Mouse (Mus musculus): ENCODE results near the gene 6330409D20Rik. TPM values are rescaled to one million over a fixed set of nuclear protein-coding genes. Genes with fewer than 3 reads are reported as not detected.

The 6330409D20Rik gene
- polyA plus RNA-seq, 1 experiment from 2014 or later: 3.4 TPM

GRCm38 (mm10) chr2:32750887-32751664 lies 10.3 kb upstream of the 6330409D20Rik start:
- ATAC-seq (replicated peaks): peak; percentile 77
- WGBS: 7% methylated on average over 31 of the region's 31 CpGs
- Histone ChIP-seq H3K9ac (peak overlapping the region; percentile 2; the same call in 1 of the 2 replicates), H3K4me1 (peaks cover 18% of the 10 kb centered on the region), H3K36me3 (replicated peaks) (peaks cover 31% of the 10 kb centered on the region; the same call in 1 of the 2 replicates), H3K4me2 (peak overlapping the region; percentile 47), H3K27ac (peak overlapping the region; percentile 64), H3K4me3 (peak overlapping the region; percentile 25), H3K27me3 (replicated peaks) (no peaks in the 10 kb centered on the region), H3K9me3 (no peaks in the 10 kb centered on the region)

DNA sequence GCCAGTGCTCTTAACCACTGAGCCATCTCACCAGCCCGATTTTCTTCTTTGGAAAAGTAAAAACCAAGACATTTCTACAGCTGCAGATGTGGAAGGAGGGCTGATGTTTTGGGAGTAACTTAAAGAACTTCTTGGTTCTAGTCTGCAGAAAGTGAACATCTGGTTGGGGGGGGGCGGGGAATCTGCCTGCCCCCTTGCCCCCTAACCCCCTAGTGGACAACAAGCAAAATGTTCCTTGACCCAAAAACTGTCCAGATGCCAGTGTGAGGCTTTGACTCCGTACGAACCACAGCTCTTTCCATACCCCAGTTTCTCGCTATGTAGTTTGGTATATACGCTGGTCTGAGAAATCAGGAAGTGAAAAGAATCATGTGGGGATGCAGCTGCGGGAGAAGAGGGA lies 9.4 kb upstream of the 6330409D20Rik start:
- H3K36me3 ChIP-seq (replicated peaks): peaks cover 39% of the 10 kb centered on the region
- H3K27ac ChIP-seq: 0 out of 2 replicates have a peak overlapping the region, but pooled peaks have one; percentile 64
- H3K4me2 ChIP-seq: no peak overlapping the region
- H3K27me3 ChIP-seq (replicated peaks): no peaks in the 10 kb centered on the region
- peaks cover 18% of the 10 kb centered on the region for H3K4me1 ChIP-seq
- no peak overlapping the region for H3K4me3 ChIP-seq
- no peaks in the 10 kb centered on the region for H3K9me3 ChIP-seq
- ATAC-seq (replicated peaks): no peak
- H3K9ac ChIP-seq: no peak overlapping the region
- WGBS: 72% methylated on average over 7 of the region's 7 CpGs

DNA sequence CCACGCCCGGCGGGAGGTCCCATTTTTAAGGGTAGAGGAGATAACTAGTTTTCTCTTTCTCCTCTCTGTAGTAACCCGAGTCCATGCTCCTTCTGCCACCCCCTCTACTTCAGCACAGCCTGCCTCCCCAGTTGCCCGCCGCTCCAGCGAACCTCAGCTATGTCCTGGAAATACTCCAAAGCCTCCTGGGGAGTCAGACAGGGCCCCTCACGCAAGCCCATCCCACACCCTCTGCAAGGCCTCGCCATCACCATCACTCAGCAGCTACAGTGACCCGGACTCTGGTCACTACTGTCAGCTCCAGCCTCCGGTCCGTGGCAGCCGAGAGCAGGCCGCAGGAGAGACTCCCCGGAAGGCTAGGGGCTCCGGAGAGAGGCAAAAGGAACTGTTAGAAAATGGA lies 8.3 kb upstream of the 6330409D20Rik start:
- H3K36me3 ChIP-seq (replicated peaks): peaks cover 37% of the 10 kb centered on the region
- ATAC-seq (replicated peaks): no peak
- no peak overlapping the region for H3K4me2 ChIP-seq
- H3K27ac ChIP-seq: no peak overlapping the region
- WGBS: 92% methylated on average over 16 of the region's 16 CpGs
- no peaks in the 10 kb centered on the region for H3K27me3 ChIP-seq (replicated peaks)
- H3K4me3 ChIP-seq: no peak overlapping the region
- H3K4me1 ChIP-seq: peaks cover 22% of the 10 kb centered on the region
- H3K9me3 ChIP-seq: no peaks in the 10 kb centered on the region
- no peak overlapping the region for H3K9ac ChIP-seq

- no peak overlapping the region for H3K9ac ChIP-seq
- no peak for ATAC-seq (replicated peaks)
Measured at GRCm38 (mm10) chr2:32744272-32744982, 3.6 kb upstream of the 6330409D20Rik start.

GRCm38 (mm10) chr2:32742173-32742531 lies 1.3 kb upstream of the 6330409D20Rik start:
- Histone ChIP-seq H3K27me3 (replicated peaks) (no peaks in the 10 kb centered on the region), H3K9me3 (no peaks in the 10 kb centered on the region), H3K9ac (peak overlapping the region; percentile 90), H3K4me3 (peak overlapping the region; percentile 69), H3K27ac (peak overlapping the region; percentile 90), H3K4me1 (peaks cover 29% of the 10 kb centered on the region), H3K36me3 (replicated peaks) (peaks cover 23% of the 10 kb centered on the region), H3K4me2 (peak overlapping the region; percentile 74)
- peak; percentile 94 for ATAC-seq (replicated peaks)
- 9% methylated on average over 18 of the region's 18 CpGs for WGBS

More at GRCm38 (mm10) chr2:32744272-32744982, 3.6 kb upstream of the 6330409D20Rik start:
- Histone ChIP-seq H3K36me3 (replicated peaks) (peaks cover 32% of the 10 kb centered on the region), H3K4me2 (no peak overlapping the region), H3K27me3 (replicated peaks) (no peaks in the 10 kb centered on the region), H3K27ac (no peak overlapping the region), H3K4me1 (peaks cover 29% of the 10 kb centered on the region), H3K4me3 (no peak overlapping the region), H3K9me3 (no peaks in the 10 kb centered on the region)
- 86% methylated on average over 15 of the region's 15 CpGs for WGBS

GRCm38 (mm10) chr2:32741273-32742172 lies 707 bp upstream of the 6330409D20Rik start:
- 4% methylated on average over 56 of the region's 58 CpGs for WGBS
- Histone ChIP-seq H3K9me3 (no peaks in the 10 kb centered on the region), H3K36me3 (replicated peaks) (peaks cover 17% of the 10 kb centered on the region), H3K4me1 (peaks cover 29% of the 10 kb centered on the region), H3K4me2 (peak overlapping the region; percentile 74), H3K4me3 (peak overlapping the region; percentile 69), H3K9ac (peak overlapping the region; percentile 90), H3K27me3 (replicated peaks) (no peaks in the 10 kb centered on the region), H3K27ac (peak overlapping the region; percentile 90)
- ATAC-seq (replicated peaks): peak; percentile 57

DNA sequence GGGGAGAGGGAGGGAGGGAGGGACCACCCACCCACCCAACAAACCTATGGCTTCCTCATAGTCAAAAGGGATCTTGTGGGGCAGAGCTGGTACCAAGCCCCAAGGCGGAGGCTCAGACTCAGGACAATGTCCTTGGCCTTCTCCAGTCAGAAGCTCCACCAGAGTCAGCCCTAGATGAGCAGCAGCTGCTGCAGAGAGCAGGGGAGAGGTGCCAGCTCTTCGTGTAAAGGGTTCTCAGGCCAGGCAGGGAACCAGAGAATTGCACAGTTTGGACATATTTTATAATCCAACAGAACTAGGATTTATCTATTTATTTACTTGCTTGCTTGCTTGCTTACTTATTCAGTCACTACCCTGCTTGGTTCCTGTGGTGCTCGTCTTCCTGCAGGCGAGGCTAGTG lies 1.5 kb downstream of the 6330409D20Rik start:
- Histone ChIP-seq H3K4me2 (no peak overlapping the region), H3K9me3 (no peaks in the 10 kb centered on the region), H3K4me3 (no peak overlapping the region), H3K9ac (no peak overlapping the region), H3K27ac (no peak overlapping the region), H3K36me3 (replicated peaks) (no peaks in the 10 kb centered on the region), H3K4me1 (peaks cover 28% of the 10 kb centered on the region), H3K27me3 (replicated peaks) (no peaks in the 10 kb centered on the region)
- no peak for ATAC-seq (replicated peaks)
- 76% methylated on average over 4 of the region's 4 CpGs for WGBS

DNA sequence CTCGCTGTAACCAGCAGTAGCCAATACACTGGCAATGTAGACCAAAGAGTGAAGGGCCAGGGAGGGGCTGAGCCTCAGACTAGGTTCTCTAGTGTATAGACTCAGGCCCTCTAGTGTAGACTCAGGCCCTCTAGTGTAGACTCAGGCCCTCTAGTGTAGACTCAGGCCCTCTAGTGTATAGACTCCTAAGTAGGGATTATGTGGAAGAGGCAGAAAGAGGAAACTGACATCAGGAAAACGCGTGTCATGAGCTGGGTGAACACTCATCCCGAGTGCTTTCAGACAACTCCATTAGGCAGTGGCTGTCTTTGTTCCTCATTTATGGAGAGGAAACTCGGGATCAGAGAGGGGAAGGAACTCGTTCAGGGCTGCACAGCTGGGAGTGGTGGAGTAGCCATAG lies 3.8 kb downstream of the 6330409D20Rik start:
- Histone ChIP-seq H3K27ac (no peak overlapping the region), H3K4me3 (no peak overlapping the region), H3K9ac (no peak overlapping the region), H3K4me2 (no peak overlapping the region), H3K4me1 (peaks cover 10% of the 10 kb centered on the region), H3K36me3 (replicated peaks) (no peaks in the 10 kb centered on the region), H3K27me3 (replicated peaks) (no peaks in the 10 kb centered on the region), H3K9me3 (no peaks in the 10 kb centered on the region)
- WGBS: 44% methylated on average over 6 of the region's 6 CpGs
- ATAC-seq (replicated peaks): no peak

DNA sequence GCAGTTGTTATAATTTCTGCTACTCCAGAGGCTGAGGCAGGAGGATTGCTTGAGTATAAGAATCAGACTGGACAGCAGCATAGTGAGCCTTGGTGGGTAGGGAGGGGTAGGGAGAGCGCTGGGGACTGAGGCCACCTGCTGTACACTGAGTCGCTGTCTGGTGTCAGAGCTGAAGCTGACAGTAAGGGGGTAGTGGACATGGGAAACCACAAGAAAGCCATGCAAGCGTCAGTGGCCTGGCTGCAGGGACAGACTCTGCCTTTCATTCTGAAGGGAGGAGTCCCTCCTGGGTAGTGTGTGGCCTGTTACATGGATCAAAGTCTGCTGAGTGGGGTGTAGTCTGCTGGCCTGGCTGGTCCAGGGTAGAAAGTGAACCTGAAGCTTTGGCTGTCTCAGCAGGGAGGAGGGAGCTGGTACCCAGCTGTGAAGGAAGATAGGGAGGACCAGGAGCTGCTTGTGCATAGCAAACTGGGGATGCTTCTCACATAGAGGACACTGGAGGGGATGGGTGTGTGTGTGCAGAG lies 4.4 kb downstream of the 6330409D20Rik start:
- Histone ChIP-seq H3K36me3 (replicated peaks) (no peaks in the 10 kb centered on the region), H3K9me3 (no peaks in the 10 kb centered on the region), H3K4me1 (peaks cover 10% of the 10 kb centered on the region), H3K27me3 (replicated peaks) (no peaks in the 10 kb centered on the region), H3K9ac (no peak overlapping the region), H3K4me3 (no peak overlapping the region), H3K4me2 (no peak overlapping the region), H3K27ac (no peak overlapping the region)
- WGBS: 43% methylated on average over 3 of the region's 3 CpGs
- no peak for ATAC-seq (replicated peaks)

DNA sequence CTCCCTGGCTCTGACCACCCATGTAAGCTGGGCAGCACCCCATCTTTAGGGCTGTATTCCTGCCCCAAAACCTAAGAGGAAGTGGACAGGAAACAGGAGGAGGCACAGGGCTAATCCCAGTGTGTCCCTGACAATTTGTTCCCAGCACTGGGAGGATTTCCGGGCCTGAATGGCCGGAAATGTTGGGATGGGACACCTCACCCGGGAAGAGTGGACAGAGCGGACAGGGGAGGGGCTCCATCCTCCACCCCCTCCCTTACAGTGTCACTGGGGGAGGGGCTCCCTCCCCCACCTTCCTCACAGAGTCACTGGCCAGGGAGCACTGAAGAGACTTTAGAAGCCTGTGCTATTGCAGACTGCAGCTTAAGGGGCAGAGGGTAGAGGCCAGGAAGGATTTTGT lies 5.9 kb downstream of the 6330409D20Rik start:
- no peaks in the 10 kb centered on the region for H3K36me3 ChIP-seq (replicated peaks)
- H3K27ac ChIP-seq: no peak overlapping the region
- H3K4me1 ChIP-seq: peaks cover 3% of the 10 kb centered on the region
- 51% methylated on average over 4 of the region's 4 CpGs for WGBS
- no peak for ATAC-seq (replicated peaks)
- H3K27me3 ChIP-seq (replicated peaks): no peaks in the 10 kb centered on the region
- no peak overlapping the region for H3K4me2 ChIP-seq
- H3K9ac ChIP-seq: no peak overlapping the region
- no peaks in the 10 kb centered on the region for H3K9me3 ChIP-seq
- H3K4me3 ChIP-seq: no peak overlapping the region

DNA sequence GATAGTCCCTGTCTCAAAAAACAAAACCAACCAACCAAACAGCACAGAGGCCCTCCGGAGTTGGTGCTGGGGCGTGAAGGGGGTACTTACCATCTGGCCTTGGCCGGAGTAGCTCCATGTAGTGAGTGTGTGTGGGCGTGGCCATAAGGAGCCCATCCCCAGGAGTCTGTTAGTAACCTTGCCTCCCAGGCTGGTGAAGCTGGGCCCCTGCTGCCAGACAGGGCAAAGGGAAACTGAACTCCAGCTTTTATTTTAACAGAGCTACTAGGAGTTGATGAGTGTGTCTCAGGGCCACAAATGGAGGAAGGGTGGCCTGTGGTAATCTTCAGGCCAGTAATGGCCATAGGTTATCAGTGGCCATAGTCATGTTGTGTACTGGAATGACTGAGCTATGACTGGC lies 6.3 kb downstream of the 6330409D20Rik start:
- Histone ChIP-seq H3K36me3 (replicated peaks) (no peaks in the 10 kb centered on the region), H3K4me1 (no peaks in the 10 kb centered on the region), H3K4me2 (no peak overlapping the region), H3K27ac (no peak overlapping the region), H3K9ac (no peak overlapping the region), H3K27me3 (replicated peaks) (no peaks in the 10 kb centered on the region), H3K9me3 (no peaks in the 10 kb centered on the region), H3K4me3 (no peak overlapping the region)
- no peak for ATAC-seq (replicated peaks)
- WGBS: 33% methylated on average over 4 of the region's 4 CpGs

- Histone ChIP-seq H3K27ac (no peak overlapping the region), H3K4me1 (no peaks in the 10 kb centered on the region), H3K9me3 (no peaks in the 10 kb centered on the region), H3K36me3 (replicated peaks) (no peaks in the 10 kb centered on the region), H3K4me2 (no peak overlapping the region), H3K9ac (no peak overlapping the region), H3K27me3 (replicated peaks) (no peaks in the 10 kb centered on the region), H3K4me3 (no peak overlapping the region)
- 79% methylated on average over 6 of the region's 6 CpGs for WGBS
- no peak for ATAC-seq (replicated peaks)
Measured at GRCm38 (mm10) chr2:32732695-32733094, 8.1 kb downstream of the 6330409D20Rik start.
